Comparison of ENCODE assay signal across 9 mouse cellular contexts in genomic region chr2:128172266-128172665, GRCm38 (mm10). TPM values are rescaled to one million over a fixed set of nuclear protein-coding genes. Genes with fewer than 3 reads are reported as not detected.
A peak's percentile ranks its signal among the peaks of the same experiment; 100 is the strongest.
DNase-seq lines count a peak whose midpoint lies in the region; ATAC-seq lines count a peak whose summit lies in the region.
"Had no signal": no experiment of that assay in that cellular context is flagged by ENCODE, and none has a peak within 500 bp of the region (broad histone marks: within the 10 kb centered on the region; RNA-seq: fewer than 3 reads in every experiment).

No protein-coding gene starts in this region.

- H3K27ac ChIP-seq in liver, embryonic 12.5 days = no peak overlapping the region
- H3K27ac ChIP-seq: heart, embryonic 15.5 days had no signal

- H3K27me3 ChIP-seq in liver, embryonic 12.5 days (replicated peaks) = no peaks in the 10 kb centered on the region
- H3K27me3 ChIP-seq: heart, embryonic 15.5 days had no signal

- peaks cover 56% of the 10 kb centered on the region for H3K4me1 ChIP-seq in liver, embryonic 12.5 days

- no peak overlapping the region for H3K9ac ChIP-seq in liver, embryonic 12.5 days
- H3K9ac ChIP-seq: heart, embryonic 15.5 days had no signal

- no peaks in the 10 kb centered on the region for H3K9me3 ChIP-seq in liver, embryonic 12.5 days (replicated peaks)
- H3K9me3 ChIP-seq: heart, embryonic 15.5 days had no signal

- no peaks in the 10 kb centered on the region for H3K36me3 ChIP-seq in liver, embryonic 12.5 days
- H3K36me3 ChIP-seq: heart, embryonic 15.5 days had no signal

- no peak for DNase-seq in liver
- DNase-seq in cerebellum, adult 9-10 months = peak; percentile 86
- DNase-seq in layer of hippocampus, postnatal 25 days (ENCODE audit: extremely low spot score in 1 of 2, low spot score in 1 of 2) = peak; percentile 29 to 35
- DNase-seq in telencephalon, adult 2 months (ENCODE audit: low read depth, low spot score) = peak; percentile 8
- no peak for DNase-seq in spleen, adult 12 weeks (ENCODE audit: low spot score)
- no peak for DNase-seq in thymus, postnatal 14 days

- H3K4me2 ChIP-seq in liver, embryonic 12.5 days = no peak overlapping the region
- H3K4me2 ChIP-seq: heart, embryonic 15.5 days had no signal

- peak; percentile 18; the same call in 1 of the 2 replicates for ATAC-seq in liver, embryonic 12.5 days
- ATAC-seq in inflammation-experienced regulatory T-cells, adult 6 months = no peak

- no peak overlapping the region for H3K4me3 ChIP-seq in liver, embryonic 12.5 days
- H3K4me3 ChIP-seq: heart, embryonic 15.5 days had no signal

- 78% methylated on average over 5 of the region's 5 CpGs for WGBS in liver, embryonic 12.5 days (ENCODE audit: insufficient replicate concordance)

RNA-seq across cellular contexts. Expression of gene Bcl2l11, which starts 46.4 kb away (rescaled TPM):
- polyA plus RNA-seq in liver, embryonic 12.5 days (2016; fragmentation: Nextera tagmentation; extraction: Ambion mirVana) = 9.4 and 9.7 TPM in 2 replicates
- total RNA-seq in layer of hippocampus, postnatal 25 days (2021) = 1 to 10 TPM; 6.2 to 6.7 TPM
- polyA plus RNA-seq in inflammation-experienced regulatory T-cells, adult 6 months (2017; shearing (Covaris generic)) = 10 to 100 TPM in 2 of 3 experiments, 1 to 10 TPM in 1; 8.8 to 16.6 (median 14.3) TPM

Comparison
In these comparisons a context has a peak if more than half of its experiments do, and no peak if none do; other contexts are left out.
1. DNase-seq: peak in cerebellum, adult 9-10 months (single experiment), layer of hippocampus, postnatal 25 days (2 of 2) and telencephalon, adult 2 months (single experiment); none in liver (single experiment), spleen, adult 12 weeks (single experiment) and thymus, postnatal 14 days (single experiment).